Mouse (Mus musculus) lung, adult 2 months (tissue): ENCODE results near the gene Aatf.

Experiments used
- CTCF ChIP-seq: fragments of 200-500 bp; IDR thresholded peaks from 2 replicates; pipeline ENCODE4 v1.5.1; 2011; ENCODE audit warnings: mild to moderate bottlenecking, low read length, control low read depth; ENCODE audit not compliant: insufficient read depth
- POLR2A ChIP-seq: fragments of 200-500 bp; IDR thresholded peaks from 2 replicates; pipeline ENCODE4 v1.6.1; 2011; ENCODE audit warnings: low read depth, mild to moderate bottlenecking, control low read depth, low read length, borderline replicate concordance; ENCODE audit errors: extremely low read depth

DNA sequence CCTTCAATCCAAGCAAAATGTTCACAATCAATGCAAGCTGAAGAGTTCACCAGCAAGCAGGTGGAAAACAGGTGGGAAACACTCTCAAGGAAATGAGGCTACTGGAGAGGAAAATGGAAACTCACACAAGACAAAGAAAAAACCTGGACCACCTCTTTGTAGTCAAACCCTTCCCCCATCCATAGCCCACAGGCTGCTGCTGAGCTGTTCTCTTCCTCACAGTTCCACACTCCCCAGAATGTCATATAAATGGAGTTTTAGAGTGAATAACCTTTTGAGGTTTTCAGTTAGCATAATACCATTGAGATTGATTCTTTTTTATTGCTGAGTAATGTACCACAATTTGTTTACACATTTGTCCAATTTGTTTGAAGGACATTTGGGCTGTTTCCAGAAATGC lies 16.4 kb downstream of the Aatf start:
- TF ChIP-seq POLR2A (no peak), CTCF (no peak)
